Mouse (Mus musculus) stomach, embryonic 14.5 days (tissue): ENCODE data around the gene Irf7. TPM values are rescaled to one million over a fixed set of nuclear protein-coding genes. Genes with fewer than 3 reads are reported as not detected.

Source experiments
- ATAC-seq: fragments of 200-750 bp; cut with Nextera tagmentation; 2 replicates; pipeline ENCODE4 v1.8.0; 2017; ENCODE audit warnings: low read depth, moderate TSS enrichment; ENCODE audit not compliant: insufficient number of reproducible peaks, insufficient read depth, low FRiP score
- H3K27ac ChIP-seq: fragments of 300-500 bp; sonication (generic); 2 replicates; pipeline ENCODE4 v1.5.1; 2014; ENCODE audit warnings: mild to moderate bottlenecking, low read length, moderate library complexity, mixed read lengths
- H3K27me3 ChIP-seq: fragments of 300-500 bp; sonication (generic); 2 replicates; pipeline ENCODE4 v1.6.1; 2014; ENCODE audit warnings: low read length, control low read depth, mixed read lengths; ENCODE audit not compliant: control insufficient read depth, insufficient read depth
- H3K36me3 ChIP-seq: fragments of 300-500 bp; sonication (generic); 2 replicates; pipeline ENCODE4 v1.6.1; 2014; ENCODE audit warnings: mild to moderate bottlenecking, control low read depth, low read length, moderate library complexity, mixed read lengths; ENCODE audit not compliant: control insufficient read depth, insufficient read depth
- H3K4me1 ChIP-seq: fragments of 300-500 bp; sonication (generic); 2 replicates; pipeline ENCODE4 v1.6.1; 2014; ENCODE audit warnings: low read length, control low read depth, mixed read lengths; ENCODE audit not compliant: control insufficient read depth, insufficient read depth
- H3K4me2 ChIP-seq: fragments of 300-500 bp; sonication (generic); replicated peaks from 2 replicates; pipeline ENCODE4 v1.6.1; 2014; ENCODE audit warnings: low read depth, low read length, control low read depth
- H3K4me3 ChIP-seq: fragments of 300-500 bp; sonication (generic); 2 replicates; pipeline ENCODE4 v1.5.1; 2014; ENCODE audit warnings: low read depth, low read length, control low read depth
- H3K9ac ChIP-seq: fragments of 300-500 bp; sonication (generic); replicated peaks from 2 replicates; pipeline ENCODE4 v1.6.1; 2014; ENCODE audit warnings: low read depth, mild to moderate bottlenecking, control low read depth, low read length, moderate library complexity, mixed read lengths
- H3K9me3 ChIP-seq: fragments of 300-500 bp; sonication (generic); 2 replicates; pipeline ENCODE4 v1.6.1; 2016; ENCODE audit warnings: low read depth, low read length, control low read depth; ENCODE audit not compliant: control insufficient read depth
- WGBS: fragments of 180-500 bp; shearing (Covaris S2); extraction: QIAGEN DNeasy Blood & Tissue Kit; methylation state at CpG from one replicate; pipeline ENCODE4 v1.1.7; 2014; 5-methylcytosine and 5-hydroxymethylcytosine counted together
- polyA plus RNA-seq: library from polyadenylated mRNA; unstranded; fragments of >200 nt; fragmentation: Nextera tagmentation; extraction: Ambion mirVana; gene quantifications from 2 replicates; pipeline ENCODE4 v1.2.1, GENCODE M21; 2014

Irf7 gene
- polyA plus RNA-seq, 1 experiment from 2014 or later, result 1.6 TPM

- Histone ChIP-seq H3K9me3 (no peaks in the 10 kb centered on the region), H3K27ac (no peak overlapping the region), H3K4me3 (no peak overlapping the region), H3K4me2 (no peak overlapping the region), H3K4me1 (0 out of 2 replicates have a peak, but pooled peaks cover 13% of the 10 kb centered on the region), H3K36me3 (peaks cover 29% of the 10 kb centered on the region), H3K9ac (no peak overlapping the region), H3K27me3 (peaks cover 20% of the 10 kb centered on the region)
- no peak for ATAC-seq
- WGBS, result 72% methylated on average over 3 of the region's 3 CpGs
These were observed 31.8 kb upstream of the Irf7 start for GRCm38 (mm10) chr7:141297926-141298650.

DNA sequence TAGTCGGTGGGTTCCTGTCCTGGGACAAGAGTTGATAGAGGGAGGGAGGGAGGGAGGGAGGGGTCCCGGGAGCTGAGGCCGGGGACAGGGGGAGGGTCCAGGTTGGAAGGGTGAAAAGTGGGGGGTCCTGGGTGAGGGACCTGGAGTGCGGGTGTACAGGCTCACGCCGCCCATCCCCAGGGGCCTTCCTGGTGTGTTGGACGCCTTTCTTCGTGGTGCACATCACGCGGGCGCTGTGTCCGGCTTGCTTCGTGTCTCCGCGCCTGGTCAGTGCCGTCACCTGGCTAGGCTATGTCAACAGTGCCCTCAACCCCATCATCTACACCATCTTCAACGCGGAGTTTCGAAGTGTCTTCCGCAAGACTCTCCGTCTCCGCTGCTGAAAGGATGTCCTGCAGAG lies 28.2 kb upstream of the Irf7 start:
- ATAC-seq, result no peak
- Histone ChIP-seq H3K9ac (no peak overlapping the region), H3K27me3 (peaks cover 31% of the 10 kb centered on the region)

DNA sequence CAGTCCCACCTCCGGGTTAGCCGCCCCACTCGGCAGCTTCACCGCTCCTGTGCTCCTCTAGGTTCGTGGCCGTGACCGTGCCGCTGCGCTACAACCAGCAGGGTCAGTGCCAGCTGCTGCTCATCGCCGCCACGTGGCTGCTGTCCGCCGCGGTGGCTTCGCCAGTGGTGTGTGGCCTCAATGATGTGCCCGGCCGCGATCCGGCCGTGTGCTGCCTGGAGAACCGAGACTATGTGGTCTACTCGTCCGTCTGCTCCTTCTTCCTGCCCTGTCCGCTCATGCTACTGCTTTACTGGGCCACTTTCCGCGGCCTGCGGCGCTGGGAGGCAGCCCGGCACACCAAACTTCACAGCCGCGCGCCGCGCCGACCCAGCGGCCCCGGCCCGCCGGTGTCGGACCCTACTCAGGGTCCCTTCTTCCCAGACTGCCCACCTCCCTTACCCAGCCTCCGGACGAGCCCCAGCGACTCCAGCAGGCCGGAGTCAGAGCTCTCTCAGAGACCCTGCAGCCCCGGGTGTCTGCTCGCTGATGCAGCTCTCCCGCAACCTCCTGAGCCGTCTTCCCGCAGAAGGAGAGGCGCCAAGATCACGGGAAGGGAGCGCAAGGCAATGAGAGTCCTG lies 27.7 kb upstream of the Irf7 start:
- H3K27me3 ChIP-seq, result peaks cover 31% of the 10 kb centered on the region
- H3K9ac ChIP-seq, result no peak overlapping the region; the same call in 1 of the 2 replicates
- H3K4me3 ChIP-seq, result peak overlapping the region; percentile 33
- H3K4me2 ChIP-seq, result peak overlapping the region; percentile 74
- 0 out of 2 replicates have a peak, but pooled peaks cover 13% of the 10 kb centered on the region for H3K4me1 ChIP-seq
- H3K36me3 ChIP-seq, result 0 out of 2 replicates have a peak, but pooled peaks cover 4% of the 10 kb centered on the region
- WGBS, result under 1% methylated on average over 52 of the region's 53 CpGs
- H3K27ac ChIP-seq, result no peak overlapping the region
- H3K9me3 ChIP-seq, result no peaks in the 10 kb centered on the region
- ATAC-seq, result no peak

More for the DNA sequence above, 28.2 kb upstream of the Irf7 start:
- Histone ChIP-seq H3K4me3 (peak overlapping the region; percentile 33), H3K4me2 (peak overlapping the region; percentile 74), H3K27ac (no peak overlapping the region), H3K36me3 (0 out of 2 replicates have a peak, but pooled peaks cover 8% of the 10 kb centered on the region), H3K4me1 (0 out of 2 replicates have a peak, but pooled peaks cover 13% of the 10 kb centered on the region), H3K9me3 (no peaks in the 10 kb centered on the region)
- WGBS, result 12% methylated on average over 22 of the region's 22 CpGs

DNA sequence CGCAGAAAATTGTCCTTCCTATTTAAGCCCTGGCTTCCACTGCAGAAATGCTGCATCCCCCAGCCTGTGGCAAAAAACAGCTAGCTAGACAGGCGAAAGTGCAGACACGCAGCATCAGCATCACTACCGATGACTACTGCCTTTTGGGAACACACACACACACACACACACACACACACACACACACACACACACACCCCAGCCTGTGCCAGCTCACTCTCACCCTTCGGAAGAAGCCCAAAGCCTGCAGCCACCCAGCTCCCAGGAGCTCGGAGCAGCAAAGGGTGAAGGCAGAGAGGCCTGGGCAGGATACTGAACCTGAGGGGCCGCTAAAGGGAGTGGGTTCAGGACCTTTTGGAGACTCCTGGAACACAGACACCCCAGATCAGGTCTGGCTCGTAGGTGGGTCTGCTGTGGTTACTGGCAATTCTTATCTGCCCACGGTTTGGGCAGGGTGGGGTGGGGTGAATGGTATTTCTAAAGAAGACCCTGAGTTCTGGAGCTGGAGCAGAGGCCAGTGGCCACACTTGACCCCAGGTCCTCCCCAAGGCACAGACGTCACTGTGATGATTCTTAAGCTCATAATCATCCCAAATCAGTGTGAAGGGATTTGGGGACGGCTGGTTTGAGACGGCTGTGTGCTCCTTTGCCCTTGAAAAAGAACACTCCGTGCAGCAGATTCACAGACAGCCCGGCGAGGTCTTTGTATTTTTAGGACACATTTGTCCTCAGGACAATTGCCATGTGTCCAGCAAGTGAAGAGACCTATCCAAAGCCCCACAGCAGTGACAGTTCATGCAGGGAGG lies 26.5 kb upstream of the Irf7 start:
- 49% methylated on average over 15 of the region's 15 CpGs for WGBS
- Histone ChIP-seq H3K9ac (no peak overlapping the region), H3K27ac (no peak overlapping the region), H3K4me2 (no peak overlapping the region), H3K4me1 (0 out of 2 replicates have a peak, but pooled peaks cover 13% of the 10 kb centered on the region), H3K36me3 (0 out of 2 replicates have a peak, but pooled peaks cover 4% of the 10 kb centered on the region), H3K27me3 (peaks cover 31% of the 10 kb centered on the region), H3K9me3 (no peaks in the 10 kb centered on the region), H3K4me3 (no peak overlapping the region)
- ATAC-seq, result no peak

DNA sequence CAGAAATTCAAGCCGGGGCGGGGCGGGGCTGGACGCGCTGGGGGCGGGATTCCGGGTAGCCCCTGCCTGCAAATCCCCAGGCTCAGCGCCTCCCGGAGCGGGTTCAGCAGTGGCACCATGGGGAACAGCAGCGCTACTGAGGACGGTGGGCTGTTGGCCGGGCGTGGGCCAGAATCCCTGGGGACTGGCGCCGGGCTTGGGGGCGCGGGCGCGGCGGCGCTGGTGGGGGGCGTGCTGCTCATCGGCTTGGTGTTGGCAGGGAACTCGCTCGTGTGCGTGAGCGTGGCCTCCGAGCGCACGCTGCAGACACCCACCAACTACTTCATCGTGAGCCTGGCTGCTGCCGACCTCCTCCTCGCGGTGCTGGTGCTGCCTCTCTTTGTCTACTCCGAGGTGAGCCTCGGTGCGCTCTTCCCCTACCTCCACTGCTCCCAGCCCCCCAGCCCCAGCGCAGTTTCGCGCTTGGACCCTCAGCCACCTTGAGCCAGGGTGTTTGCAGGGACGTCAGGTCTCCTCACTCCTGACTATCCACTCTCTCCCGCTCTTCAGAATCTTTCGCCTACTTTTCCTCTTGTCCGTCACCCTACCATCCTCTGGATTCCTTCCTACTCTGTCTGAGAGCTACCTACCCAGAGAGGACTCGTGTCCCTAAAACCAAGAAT lies 25.8 kb upstream of the Irf7 start, which contains the start of gene Drd4:
Drd4 (plus strand) TSS at position 86 of the 662 bp plus-strand sequence.
- Histone ChIP-seq H3K4me3 (peak within 1 kb of the TSS; percentile 40), H3K27me3 (peaks cover 31% of the 10 kb centered on the region), H3K4me2 (peak within 1 kb of the TSS; percentile 85), H3K36me3 (no peaks in the 10 kb centered on the region), H3K9ac (no peak within 1 kb of the TSS), H3K4me1 (0 out of 2 replicates have a peak, but pooled peaks cover 13% of the 10 kb centered on the region), H3K9me3 (no peaks in the 10 kb centered on the region), H3K27ac (no peak within 1 kb of the TSS)
- 3% methylated on average over 44 of the region's 46 CpGs for WGBS
- peak; percentile 79; the same call in 1 of the 2 replicates for ATAC-seq

DNA sequence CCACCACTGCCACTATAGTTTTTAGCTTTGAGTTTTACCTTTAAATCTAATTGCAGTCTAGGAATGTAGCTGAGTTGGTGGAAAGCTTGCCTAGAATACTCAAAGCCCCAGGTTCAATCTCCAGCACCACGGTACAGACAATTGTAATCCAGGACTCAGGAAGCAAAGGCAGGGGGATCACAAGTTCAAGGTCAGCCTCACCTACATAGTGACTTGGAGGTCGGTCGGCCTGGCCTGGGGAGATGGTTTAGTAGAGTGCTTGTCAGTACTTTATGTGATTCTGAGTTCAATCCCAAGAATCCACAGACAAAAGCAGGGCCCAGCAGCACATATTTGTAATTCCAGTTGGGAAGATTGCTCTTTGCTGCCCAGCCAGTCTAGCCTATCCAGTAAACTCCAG lies 21.8 kb upstream of the Irf7 start:
- no peak overlapping the region for H3K9ac ChIP-seq
- H3K36me3 ChIP-seq, result no peaks in the 10 kb centered on the region
- H3K4me1 ChIP-seq, result no peaks in the 10 kb centered on the region
- no peak overlapping the region for H3K27ac ChIP-seq
- 70% methylated on average over 3 of the region's 3 CpGs for WGBS
- H3K4me2 ChIP-seq, result no peak overlapping the region
- ATAC-seq, result no peak
- peaks cover 11% of the 10 kb centered on the region for H3K27me3 ChIP-seq
- H3K9me3 ChIP-seq, result no peaks in the 10 kb centered on the region
- H3K4me3 ChIP-seq, result no peak overlapping the region

DNA sequence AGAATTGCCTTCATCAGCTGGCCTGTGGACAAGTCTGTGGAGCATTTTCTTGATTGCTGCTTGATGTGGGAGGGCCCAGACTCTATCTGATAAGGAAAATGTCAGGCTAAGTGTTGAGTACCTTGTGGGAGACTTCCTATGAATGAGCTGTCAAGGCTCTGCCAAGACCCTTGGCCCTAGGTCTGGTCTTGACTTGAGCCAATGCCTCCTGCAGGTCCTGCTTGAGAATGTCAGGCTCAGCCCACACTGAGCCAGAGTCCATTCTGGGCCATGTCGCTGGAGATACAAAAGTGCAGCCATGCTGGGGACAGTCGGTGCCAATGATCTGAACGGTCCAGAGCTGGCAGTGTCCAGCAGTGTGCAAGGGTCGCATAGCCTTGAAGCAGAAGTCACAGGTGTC lies 16.5 kb upstream of the Irf7 start:
- no peak overlapping the region for H3K4me3 ChIP-seq
- H3K9ac ChIP-seq, result no peak overlapping the region
- H3K4me2 ChIP-seq, result no peak overlapping the region
- H3K4me1 ChIP-seq, result peaks cover 7% of the 10 kb centered on the region; the same call in 1 of the 2 replicates
- ATAC-seq, result no peak
- no peaks in the 10 kb centered on the region for H3K36me3 ChIP-seq
- H3K27me3 ChIP-seq, result no peaks in the 10 kb centered on the region
- H3K9me3 ChIP-seq, result no peaks in the 10 kb centered on the region
- WGBS, result 84% methylated on average over 4 of the region's 4 CpGs
- no peak overlapping the region for H3K27ac ChIP-seq

DNA sequence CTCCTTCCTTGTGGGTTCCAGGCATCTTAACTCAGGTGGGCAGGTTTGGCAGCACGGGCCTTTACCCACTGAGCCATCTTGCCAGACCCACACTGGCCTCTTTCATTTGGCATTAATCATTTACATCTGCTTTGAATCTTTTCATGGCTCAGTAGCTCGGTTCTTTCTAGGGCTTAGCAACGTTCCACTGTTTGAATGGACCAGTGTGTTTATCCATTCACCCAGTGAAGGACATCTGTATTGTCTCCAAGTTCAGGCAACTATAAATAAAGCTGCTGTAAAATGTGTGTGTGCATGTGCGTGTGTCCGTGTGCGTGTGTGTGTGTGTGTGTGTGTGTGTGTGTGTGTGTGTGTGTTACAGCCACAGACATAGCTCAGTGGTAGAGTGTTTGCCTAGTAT lies 15.2 kb upstream of the Irf7 start:
- H3K27me3 ChIP-seq, result no peaks in the 10 kb centered on the region
- H3K9ac ChIP-seq, result no peak overlapping the region
- no peaks in the 10 kb centered on the region for H3K9me3 ChIP-seq
- no peak overlapping the region for H3K4me2 ChIP-seq
- no peak for ATAC-seq
- H3K4me1 ChIP-seq, result peaks cover 7% of the 10 kb centered on the region; the same call in 1 of the 2 replicates
- WGBS, result 50% methylated on average over 6 of the region's 6 CpGs
- no peaks in the 10 kb centered on the region for H3K36me3 ChIP-seq
- H3K27ac ChIP-seq, result no peak overlapping the region
- no peak overlapping the region for H3K4me3 ChIP-seq
